Mouse (Mus musculus): ENCODE results near the gene Gm6164. TPM values are rescaled to one million over a fixed set of nuclear protein-coding genes. Genes with fewer than 3 reads are reported as not detected.

The Gm6164 gene
- not detected in 2 replicates for polyA plus RNA-seq (2015; fragmentation: Nextera tagmentation; extraction: Ambion mirVana)

DNA sequence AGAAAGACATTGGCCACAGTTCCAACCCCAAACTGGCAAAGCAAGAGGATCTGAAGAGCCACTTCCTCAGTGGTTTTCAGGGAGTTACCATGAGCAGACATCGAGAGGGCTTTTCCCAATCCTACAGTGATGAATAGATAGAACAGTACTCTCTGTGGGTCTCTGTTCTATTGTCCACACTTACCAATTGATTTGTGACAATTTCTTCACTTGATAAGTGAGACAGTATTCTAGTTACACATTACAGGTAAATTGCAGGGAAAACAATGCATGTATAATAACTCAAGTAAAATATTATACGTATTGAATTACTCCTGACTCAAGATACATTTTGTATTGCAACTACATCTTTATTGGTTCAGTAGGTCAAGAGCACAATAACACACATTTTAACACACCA is at the start of gene Gm6164:
TSS of gene Gm6164 (minus strand) at position 101 of the 400 bp plus-strand sequence.

DNA sequence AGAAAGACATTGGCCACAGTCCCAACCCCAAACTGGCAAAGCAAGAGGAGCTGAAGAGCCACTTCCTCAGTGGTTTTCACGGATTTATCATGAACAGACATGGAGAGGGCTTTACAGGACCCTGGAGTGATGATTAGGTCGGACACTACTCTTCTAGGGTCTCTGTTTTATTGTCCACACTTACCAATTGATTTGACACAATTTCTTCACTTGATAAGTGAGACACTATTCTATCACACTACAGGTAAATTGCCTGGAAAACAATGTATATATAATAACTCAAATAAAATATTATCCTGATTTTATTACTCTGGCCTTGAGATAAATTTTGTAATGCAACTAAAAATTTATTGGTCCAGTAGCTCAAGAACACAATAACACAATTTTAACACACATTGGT is 28.3 kb upstream of the Gm6164 start, which contains the start of gene Gm4498:
TSS of gene Gm4498 (minus strand) at position 101 of the 400 bp plus-strand sequence.

DNA sequence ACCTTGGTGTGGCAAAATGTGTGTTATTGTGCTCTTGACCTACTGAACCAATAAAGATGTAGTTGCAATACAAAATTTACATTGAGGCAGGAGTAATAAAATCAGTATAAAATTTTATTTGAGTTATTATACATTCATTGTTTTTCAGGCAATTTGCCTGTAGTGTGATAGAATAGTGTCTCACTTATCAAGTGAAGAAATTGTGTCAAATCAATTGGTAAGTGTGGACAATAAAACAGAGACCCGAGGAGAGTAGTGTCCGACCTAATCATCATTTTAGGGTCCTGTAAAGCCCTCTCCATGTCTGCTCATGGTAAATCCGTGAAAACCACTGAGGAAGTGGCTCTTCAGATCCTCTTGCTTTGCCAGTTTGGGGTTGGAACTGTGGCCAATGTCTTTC is 12.0 kb downstream of the Gm6164 start, which contains the start of gene Vmn1r95:
TSS of gene Vmn1r95 (plus strand) at position 301 of the 400 bp plus-strand sequence.

DNA sequence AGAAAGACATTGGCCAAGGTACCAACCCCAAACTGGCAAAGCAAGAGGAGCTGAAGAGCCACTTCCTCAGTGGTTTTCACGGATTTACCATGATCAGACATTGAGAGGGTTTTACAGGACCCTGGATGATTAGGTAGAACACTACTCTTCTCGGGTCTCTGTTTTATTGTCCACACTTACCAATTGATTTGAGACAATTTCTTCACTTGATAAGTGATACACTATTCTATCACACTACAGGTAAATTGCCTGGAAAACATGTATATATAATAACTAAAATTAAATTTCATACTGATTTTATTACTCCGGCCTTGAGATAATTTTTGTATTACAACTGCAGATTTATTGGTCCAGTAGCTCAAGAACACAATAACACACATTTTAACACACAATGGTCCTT is 37.1 kb downstream of the Gm6164 start, which contains the start of gene Vmn1r94:
TSS of gene Vmn1r94 (minus strand) at position 101 of the 400 bp plus-strand sequence.

Other genes with a start within 250 kb of the Gm6164 start
- 0.06 TPM in 1 of 2 replicates, not detected in the other for gene Ceacam20, start 240.2 kb downstream of the Gm6164 start, polyA plus RNA-seq (2015; fragmentation: Nextera tagmentation; extraction: Ambion mirVana)
- gene Nlrp9b, start 214.1 kb downstream of the Gm6164 start, polyA plus RNA-seq (2015; fragmentation: Nextera tagmentation; extraction: Ambion mirVana): not detected in 2 replicates
- not detected in 2 replicates for gene Vmn1r91, start 105.9 kb downstream of the Gm6164 start, polyA plus RNA-seq (2015; fragmentation: Nextera tagmentation; extraction: Ambion mirVana)
- gene Gm16442, start 83.0 kb downstream of the Gm6164 start, polyA plus RNA-seq (2015; fragmentation: Nextera tagmentation; extraction: Ambion mirVana): not detected in 2 replicates
- not detected in 2 replicates for gene Vmn1r93, start 66.5 kb downstream of the Gm6164 start, polyA plus RNA-seq (2015; fragmentation: Nextera tagmentation; extraction: Ambion mirVana)
- gene Vmn1r94, start 37.2 kb downstream of the Gm6164 start, polyA plus RNA-seq (2015; fragmentation: Nextera tagmentation; extraction: Ambion mirVana): not detected in 2 replicates
- gene Vmn1r95, start 11.9 kb downstream of the Gm6164 start, polyA plus RNA-seq (2015; fragmentation: Nextera tagmentation; extraction: Ambion mirVana): not detected in 2 replicates
- not detected in 2 replicates for gene Gm4498, start 28.2 kb upstream of the Gm6164 start, polyA plus RNA-seq (2015; fragmentation: Nextera tagmentation; extraction: Ambion mirVana)
- gene Gm5890, start 57.2 kb upstream of the Gm6164 start, polyA plus RNA-seq (2015; fragmentation: Nextera tagmentation; extraction: Ambion mirVana): not detected in 2 replicates
- gene Gm4133, start 128.5 kb upstream of the Gm6164 start, polyA plus RNA-seq (2015; fragmentation: Nextera tagmentation; extraction: Ambion mirVana): not detected in 2 replicates
- not detected in 2 replicates for gene Gm5728, start 169.8 kb upstream of the Gm6164 start, polyA plus RNA-seq (2015; fragmentation: Nextera tagmentation; extraction: Ambion mirVana)
- gene Vmn1r100, start 212.3 kb upstream of the Gm6164 start, polyA plus RNA-seq (2015; fragmentation: Nextera tagmentation; extraction: Ambion mirVana): not detected in 2 replicates
- not detected in 2 replicates for gene Vmn1r101, start 237.0 kb upstream of the Gm6164 start, polyA plus RNA-seq (2015; fragmentation: Nextera tagmentation; extraction: Ambion mirVana)